Mouse (Mus musculus): ENCODE data around the gene Tctex1d2.

DNA sequence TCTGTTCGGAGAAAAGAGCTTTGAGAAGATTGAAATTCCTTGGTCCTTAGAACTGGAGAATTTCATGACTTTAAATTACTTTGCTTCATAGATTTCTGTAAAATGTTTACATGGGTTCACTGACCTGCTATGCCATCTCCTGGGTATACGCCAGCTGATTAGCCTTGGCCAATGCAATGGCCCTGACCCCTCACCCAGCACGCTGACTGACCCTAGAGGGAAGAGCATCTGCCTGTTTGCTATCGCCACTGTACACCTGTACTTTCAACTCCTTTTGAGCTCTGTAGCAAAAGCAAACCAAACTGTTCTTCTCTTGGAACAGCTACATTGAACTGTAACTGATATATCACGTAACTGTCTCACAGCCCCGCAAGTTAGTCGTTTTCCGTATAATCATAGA lies 33.6 kb downstream of the Tctex1d2 start:
- no peak for TF ChIP-seq GATA1 (IDR thresholded peaks at IDR 0.05; ENCODE audit: low read length)
- no peak for TF ChIP-seq TAL1 (IDR thresholded peaks at IDR 0.05; ENCODE audit: low read length)
